10 mouse cellular contexts compared by ENCODE assay signal in the genomic region with DNA sequence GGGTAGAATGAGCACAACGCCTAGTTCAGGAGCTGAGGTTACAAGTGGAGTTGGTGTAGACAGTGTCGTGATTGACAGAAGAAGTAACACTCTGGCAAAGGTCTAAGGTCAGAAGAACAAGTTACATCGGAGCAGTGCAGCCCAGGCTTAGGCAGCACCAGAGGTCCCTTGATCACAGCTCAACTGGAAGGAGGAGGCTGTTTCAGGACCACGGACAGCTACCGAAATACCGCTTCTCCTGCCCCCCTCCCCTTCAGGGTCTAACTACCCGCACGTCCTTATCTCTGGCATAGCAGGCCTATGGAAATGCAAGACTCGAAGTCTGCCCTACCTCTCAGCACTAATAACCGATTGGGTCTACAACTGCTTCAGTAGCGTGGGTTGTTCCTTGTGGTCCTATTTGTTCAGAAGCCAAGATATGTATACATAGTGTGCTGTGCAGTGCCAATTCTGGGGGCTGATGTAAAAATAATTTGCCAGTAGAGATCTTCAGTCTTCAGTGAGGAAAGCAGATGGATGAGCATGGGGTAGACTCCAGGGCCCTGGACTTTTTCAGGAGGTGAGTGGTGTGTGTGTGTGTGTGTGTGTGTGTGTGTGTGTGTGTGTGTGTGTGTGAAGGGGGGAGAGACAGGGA. TPM values are rescaled to one million over a fixed set of nuclear protein-coding genes. Genes with fewer than 3 reads are reported as not detected.
DNase-seq lines count a peak whose midpoint lies in the region; ATAC-seq and TF ChIP-seq lines count a peak whose summit lies in the region.
"Had no signal": no experiment of that assay in that cellular context is flagged by ENCODE, and none has a peak within 500 bp of the region (broad histone marks: within the 10 kb centered on the region; RNA-seq: fewer than 3 reads in every experiment).

No protein-coding gene starts in this region.

- no peak overlapping the region for H3K9ac ChIP-seq in heart, embryonic 12.5 days
- no peak overlapping the region for H3K9ac ChIP-seq in kidney, postnatal 0 days (ENCODE audit: low read depth, low read length)
- H3K9ac ChIP-seq in heart, embryonic 11.5 days (ENCODE audit: low read depth, low read length), result no peak overlapping the region
- H3K9ac ChIP-seq: heart, embryonic 13.5 days had no signal

- 13% methylated on average over 11 of the region's 11 CpGs for WGBS in heart, embryonic 12.5 days
- 16% methylated on average over 11 of the region's 11 CpGs for WGBS in kidney, postnatal 0 days
- WGBS in heart, embryonic 11.5 days (ENCODE audit: insufficient replicate concordance), result 12% methylated on average over 11 of the region's 11 CpGs

- ATAC-seq in heart, embryonic 12.5 days (ENCODE audit: insufficient number of reproducible peaks, low FRiP score), result no peak
- no peak for ATAC-seq in kidney, postnatal 0 days (replicated peaks; ENCODE audit: low FRiP score, low read depth)
- ATAC-seq in heart, embryonic 11.5 days (replicated peaks; ENCODE audit: insufficient number of reproducible peaks, low FRiP score, low TSS enrichment), result no peak

- no peaks in the 10 kb centered on the region for H3K4me1 ChIP-seq in heart, embryonic 12.5 days (replicated peaks)
- no peaks in the 10 kb centered on the region for H3K4me1 ChIP-seq in kidney, postnatal 0 days (replicated peaks; ENCODE audit: insufficient read depth, low read length)
- no peaks in the 10 kb centered on the region for H3K4me1 ChIP-seq in heart, embryonic 11.5 days (ENCODE audit: control insufficient read depth, insufficient read depth, low read length)
- H3K4me1 ChIP-seq: heart, embryonic 13.5 days had no signal

- H3K27ac ChIP-seq in heart, embryonic 12.5 days (ENCODE audit: poor library complexity, severe bottlenecking), result no peak overlapping the region
- no peak overlapping the region for H3K27ac ChIP-seq in kidney, postnatal 0 days
- H3K27ac ChIP-seq in heart, embryonic 11.5 days (ENCODE audit: low read depth, low read length), result no peak overlapping the region
- H3K27ac ChIP-seq: heart, embryonic 13.5 days; macrophage had no signal

- no peak overlapping the region for H3K4me2 ChIP-seq in heart, embryonic 12.5 days
- H3K4me2 ChIP-seq in kidney, postnatal 0 days (ENCODE audit: low read length), result no peak overlapping the region
- no peak overlapping the region for H3K4me2 ChIP-seq in heart, embryonic 11.5 days
- H3K4me2 ChIP-seq: heart, embryonic 13.5 days had no signal

- no peak overlapping the region for H3K4me3 ChIP-seq in heart, embryonic 12.5 days
- H3K4me3 ChIP-seq in kidney, postnatal 0 days (replicated peaks; ENCODE audit: low read depth, low read length), result no peak overlapping the region
- no peak overlapping the region for H3K4me3 ChIP-seq in heart, embryonic 11.5 days (ENCODE audit: low read depth, low read length)
- H3K4me3 ChIP-seq: heart, embryonic 13.5 days had no signal

- peaks cover 9% of the 10 kb centered on the region; the same call in 1 of the 2 replicates for H3K9me3 ChIP-seq in heart, embryonic 12.5 days (replicated peaks)
- H3K9me3 ChIP-seq in kidney, postnatal 0 days (replicated peaks; ENCODE audit: low read length), result no peaks in the 10 kb centered on the region
- H3K9me3 ChIP-seq in heart, embryonic 11.5 days (replicated peaks; ENCODE audit: control insufficient read depth, low read length), result 0 out of 2 replicates have a peak, but pooled peaks cover 2% of the 10 kb centered on the region
- H3K9me3 ChIP-seq: heart, embryonic 13.5 days had no signal

- H3K27me3 ChIP-seq in heart, embryonic 12.5 days (replicated peaks), result no peaks in the 10 kb centered on the region; the same call in 1 of the 2 replicates
- no peaks in the 10 kb centered on the region for H3K27me3 ChIP-seq in kidney, postnatal 0 days (ENCODE audit: insufficient read depth, low read length)
- H3K27me3 ChIP-seq in heart, embryonic 11.5 days (ENCODE audit: control insufficient read depth, insufficient read depth, low read length), result peaks cover 2% of the 10 kb centered on the region

- peak; percentile 75 for DNase-seq in heart, postnatal 4 days
- DNase-seq in urinary bladder, postnatal 25 days (ENCODE audit: low spot score), result peak; percentile 17
- no peak for DNase-seq in urinary bladder, adult 2 months (ENCODE audit: low spot score)
- DNase-seq in kidney, postnatal 0 days (ENCODE audit: low spot score), result peak; percentile 80
- peak; percentile 48 for DNase-seq in telencephalon, adult 2 months (ENCODE audit: low read depth, low spot score)
- no peak for DNase-seq in layer of hippocampus, adult 8-10 months (ENCODE audit: low spot score in 2 of 2)

- H3K36me3 ChIP-seq in heart, embryonic 12.5 days, result no peaks in the 10 kb centered on the region
- H3K36me3 ChIP-seq in kidney, postnatal 0 days (ENCODE audit: insufficient read depth, low read length), result no peaks in the 10 kb centered on the region
- H3K36me3 ChIP-seq in heart, embryonic 11.5 days (ENCODE audit: control insufficient read depth, insufficient read depth, low read length), result no peaks in the 10 kb centered on the region
- H3K36me3 ChIP-seq: heart, embryonic 13.5 days had no signal

- TF ChIP-seq CTCF in kidney, postnatal 0 days (IDR thresholded peaks at IDR 0.05; ENCODE audit: low read depth), result no peak

RNA-seq across cellular contexts. Expression of a gene that starts 46.3 kb away (rescaled TPM):
- total RNA-seq in heart, postnatal 4 days (2021), result 1 to 10 TPM; 3.4 to 5.1 TPM
- polyA plus RNA-seq in heart, embryonic 12.5 days (2016; fragmentation: Nextera tagmentation; extraction: Ambion mirVana), result 9.0 and 9.1 TPM in 2 replicates
- 63.9 and 67.8 TPM in 2 replicates for polyA plus RNA-seq in urinary bladder, adult 2 months (2012; rRNA removed)
- polyA plus RNA-seq in kidney, postnatal 0 days (2015; fragmentation: Nextera tagmentation; extraction: Ambion mirVana), result 24.7 and 26.8 TPM in 2 replicates
- 4.5 and 5.7 TPM in 2 replicates for polyA plus RNA-seq in heart, embryonic 11.5 days (2014; fragmentation: Nextera tagmentation; extraction: Ambion mirVana)
- total RNA-seq in layer of hippocampus, adult 8-10 months (2022), result 10 to 100 TPM; 11.7 to 14.9 (median 12.8) TPM
- polyA plus RNA-seq: macrophage had no signal

Comparison
In these comparisons a context has a peak if more than half of its experiments do, and no peak if none do; other contexts are left out.
1. DNase-seq: peak in heart, postnatal 4 days (single experiment), urinary bladder, postnatal 25 days (single experiment), kidney, postnatal 0 days (single experiment) and telencephalon, adult 2 months (single experiment); none in urinary bladder, adult 2 months (single experiment) and layer of hippocampus, adult 8-10 months (0 of 2).